In genomic region chr5:125283748-125284640, GRCm38 (mm10) we compare ENCODE assay signal across 8 mouse cellular contexts. TPM values are rescaled to one million over a fixed set of nuclear protein-coding genes. Genes with fewer than 3 reads are reported as not detected.
DNase-seq lines count a peak whose midpoint lies in the region; ATAC-seq lines count a peak whose summit lies in the region.

No protein-coding gene starts in this region.

- H3K4me2 ChIP-seq in stomach, embryonic 15.5 days = peak overlapping the region; percentile 62

- peak; percentile 94 for DNase-seq in heart, adult 11 months
- no peak for DNase-seq in heart, adult 8-10 months (ENCODE audit: low spot score)
- peak; percentile 67 for DNase-seq in embryo, embryonic 11.5 days (ENCODE audit: low read depth, low spot score)
- DNase-seq in heart, postnatal 10 days = peak; percentile 62 to 71
- peak; percentile 54 to 73 for DNase-seq in kidney, postnatal 36 days
- DNase-seq in lung, postnatal 14 days = peak; percentile 53
- DNase-seq in spleen, adult 12 weeks (ENCODE audit: low spot score) = no peak

- intact Hi-C loops in heart, postnatal 10 days (cut with DNase I) = no loop called here

- H3K27ac ChIP-seq in stomach, embryonic 15.5 days = peak overlapping the region; percentile 6; the same call in 1 of the 2 replicates

- WGBS in stomach, embryonic 15.5 days = 21% methylated on average over 35 of the region's 35 CpGs

- H3K4me3 ChIP-seq in stomach, embryonic 15.5 days (replicated peaks) = peak overlapping the region; percentile 38

- peaks cover 14% of the 10 kb centered on the region for H3K36me3 ChIP-seq in stomach, embryonic 15.5 days

- no peak overlapping the region; the same call in 1 of the 2 replicates for H3K9ac ChIP-seq in stomach, embryonic 15.5 days

- H3K4me1 ChIP-seq in stomach, embryonic 15.5 days = no peaks in the 10 kb centered on the region; the same call in 1 of the 2 replicates

- no peaks in the 10 kb centered on the region for H3K27me3 ChIP-seq in stomach, embryonic 15.5 days (replicated peaks)

- ATAC-seq in stomach, embryonic 15.5 days (ENCODE audit: insufficient read depth, low FRiP score, low read depth) = peak; percentile 87

- no peaks in the 10 kb centered on the region for H3K9me3 ChIP-seq in stomach, embryonic 15.5 days

RNA-seq across cellular contexts. Expression of gene Scarb1, which starts 56.9 kb away (rescaled TPM):
- 10 to 100 TPM; 21.8 to 27.3 (median 25.7) TPM for total RNA-seq in heart, adult 8-10 months (2022)
- 10 to 100 TPM; 62.6 to 73.8 TPM for total RNA-seq in heart, postnatal 10 days (2021)
- 61.9 and 67.9 TPM in 2 replicates for polyA plus RNA-seq in stomach, embryonic 15.5 days (2015; fragmentation: Nextera tagmentation; extraction: Ambion mirVana)

Comparison
In these comparisons a context has a peak if more than half of its experiments do, and no peak if none do; other contexts are left out.
1. DNase-seq: peak in heart, adult 11 months (single experiment), embryo, embryonic 11.5 days (single experiment), heart, postnatal 10 days (2 of 2), kidney, postnatal 36 days (2 of 2) and lung, postnatal 14 days (single experiment); none in heart, adult 8-10 months (single experiment) and spleen, adult 12 weeks (single experiment).